Mouse (Mus musculus) natural killer cell, adult 2 months (primary cell): ENCODE data around the gene Kif21b.

Source experiments
- DNase-seq, 2 experiments: peaks; one replicate each; pipeline ENCODE4 v3.0.0; 2022; ENCODE audit warnings: low spot score in 2 of 2

Gene Kif21b

GRCm38 (mm10) chr1:136128944-136129589, 2.1 kb upstream of the Kif21b start:
- DNase-seq: no peak

- no peak for DNase-seq
These were observed 1.1 kb upstream of the Kif21b start for GRCm38 (mm10) chr1:136130107-136130506.

- DNase-seq: peak; percentile 47 to 62
These were observed 558 bp downstream of the Kif21b start for GRCm38 (mm10) chr1:136131603-136132291.

GRCm38 (mm10) chr1:136132386-136133201, 1.4 kb downstream of the Kif21b start:
- no peak for DNase-seq

- DNase-seq: no peak
These were observed 2.5 kb downstream of the Kif21b start for GRCm38 (mm10) chr1:136133570-136134240.

GRCm38 (mm10) chr1:136134547-136134946, 3.4 kb downstream of the Kif21b start:
- no peak for DNase-seq

GRCm38 (mm10) chr1:136135046-136135445, 3.9 kb downstream of the Kif21b start:
- DNase-seq: peak; percentile 91 to 93

GRCm38 (mm10) chr1:136135777-136136444, 4.7 kb downstream of the Kif21b start:
- DNase-seq: peak; percentile 31 to 43

GRCm38 (mm10) chr1:136136547-136136946, 5.4 kb downstream of the Kif21b start:
- DNase-seq: no peak

GRCm38 (mm10) chr1:136137071-136137531, 5.9 kb downstream of the Kif21b start:
- peak; percentile 22 to 31 for DNase-seq

GRCm38 (mm10) chr1:136137575-136137974, 6.4 kb downstream of the Kif21b start:
- peak in 1 of 2 experiments; percentile 27 for DNase-seq

GRCm38 (mm10) chr1:136138191-136138830, 7.1 kb downstream of the Kif21b start:
- DNase-seq: no peak

GRCm38 (mm10) chr1:136139990-136140640, 8.9 kb downstream of the Kif21b start:
- peak; percentile 81 to 86 for DNase-seq

GRCm38 (mm10) chr1:136141176-136141950, 10.2 kb downstream of the Kif21b start:
- DNase-seq: peak in 1 of 2 experiments; percentile 26

GRCm38 (mm10) chr1:136142336-136142735, 11.1 kb downstream of the Kif21b start:
- DNase-seq: no peak

GRCm38 (mm10) chr1:136143514-136143913, 12.3 kb downstream of the Kif21b start:
- DNase-seq: no peak

- DNase-seq: no peak
These were observed 18.5 kb downstream of the Kif21b start for GRCm38 (mm10) chr1:136149702-136150101.

- DNase-seq: no peak
These were observed 20.2 kb downstream of the Kif21b start for GRCm38 (mm10) chr1:136151371-136151770.

- DNase-seq: no peak
These were observed 25.1 kb downstream of the Kif21b start for GRCm38 (mm10) chr1:136156304-136156703.
